Mouse (Mus musculus) neural tube, embryonic 14.5 days (tissue): ENCODE data around the gene Usp19. TPM values are rescaled to one million over a fixed set of nuclear protein-coding genes. Genes with fewer than 3 reads are reported as not detected.

ENCODE experiments used
- ATAC-seq: fragments of 200-750 bp; cut with Nextera tagmentation; 2 replicates; pipeline ENCODE4 v1.8.0; 2017; ENCODE audit warnings: low read depth, mild to moderate bottlenecking, moderate TSS enrichment, moderate library complexity
- H3K27ac ChIP-seq: fragments of 300-500 bp; sonication (generic); 2 replicates; pipeline ENCODE4 v1.5.1; 2014; ENCODE audit warnings: low read depth, mild to moderate bottlenecking, control low read depth, low read length, moderate library complexity, mixed read lengths
- H3K27me3 ChIP-seq: fragments of 300-500 bp; sonication (generic); 2 replicates; pipeline ENCODE4 v1.6.1; 2014; ENCODE audit warnings: low read length; ENCODE audit not compliant: control insufficient read depth, insufficient read depth
- H3K36me3 ChIP-seq: fragments of 300-500 bp; sonication (generic); 2 replicates; pipeline ENCODE4 v1.6.1; 2014; ENCODE audit warnings: low read length, mixed read lengths; ENCODE audit not compliant: control insufficient read depth, insufficient read depth
- H3K4me1 ChIP-seq: fragments of 300-500 bp; sonication (generic); 2 replicates; pipeline ENCODE4 v1.6.1; 2014; ENCODE audit warnings: low read length; ENCODE audit not compliant: control insufficient read depth, insufficient read depth
- H3K4me2 ChIP-seq: fragments of 300-500 bp; sonication (generic); 2 replicates; pipeline ENCODE4 v1.6.1; 2014; ENCODE audit warnings: mild to moderate bottlenecking, low read depth, low read length, control low read depth
- H3K4me3 ChIP-seq: fragments of 300-500 bp; sonication (generic); 2 replicates; pipeline ENCODE4 v1.5.1; 2014; ENCODE audit warnings: low read depth, low read length, control low read depth, mixed read lengths
- H3K9ac ChIP-seq: fragments of 300-500 bp; sonication (generic); replicated peaks from 2 replicates; pipeline ENCODE4 v1.6.1; 2014; ENCODE audit warnings: low read depth, mild to moderate bottlenecking, control low read depth, low read length, mixed read lengths
- H3K9me3 ChIP-seq: fragments of 300-500 bp; sonication (generic); 2 replicates; pipeline ENCODE4 v1.6.1; 2016; ENCODE audit warnings: low read length; ENCODE audit not compliant: control insufficient read depth
- WGBS: fragments of 180-500 bp; shearing (Covaris S2); extraction: QIAGEN DNeasy Blood & Tissue Kit; methylation state at CpG from one replicate; pipeline ENCODE4 v1.1.7; 2014; 5-methylcytosine and 5-hydroxymethylcytosine counted together
- polyA plus RNA-seq: library from polyadenylated mRNA; unstranded; fragments of >200 nt; fragmentation: Nextera tagmentation; extraction: Ambion mirVana; gene quantifications from 2 replicates; pipeline ENCODE4 v1.2.1, GENCODE M21; 2014

The Usp19 gene
- polyA plus RNA-seq, 1 experiment from 2014 or later = 66.1 TPM

- peak within 1 kb of the TSS; percentile 28 for H3K4me3 ChIP-seq
- H3K27me3 ChIP-seq = no peaks in the 10 kb centered on the region
- no peaks in the 10 kb centered on the region for H3K9me3 ChIP-seq
- peak within 1 kb of the TSS; percentile 43 for H3K4me2 ChIP-seq
- peak; percentile 47; the same call in 1 of the 2 replicates for ATAC-seq
- H3K9ac ChIP-seq = peak within 1 kb of the TSS; percentile 32; the same call in 1 of the 2 replicates
- H3K27ac ChIP-seq = peak within 1 kb of the TSS; percentile 34
- H3K4me1 ChIP-seq = peaks cover 6% of the 10 kb centered on the region
- H3K36me3 ChIP-seq = no peaks in the 10 kb centered on the region
- 12% methylated on average over 10 of the region's 10 CpGs for WGBS
Measured at GRCm38 (mm10) chr9:108479721-108480351, 10.6 kb upstream of the Usp19 start, which contains the start of gene Lamb2. Gene Lamb2, plus strand, starts transcription at chr9:108479736.

DNA sequence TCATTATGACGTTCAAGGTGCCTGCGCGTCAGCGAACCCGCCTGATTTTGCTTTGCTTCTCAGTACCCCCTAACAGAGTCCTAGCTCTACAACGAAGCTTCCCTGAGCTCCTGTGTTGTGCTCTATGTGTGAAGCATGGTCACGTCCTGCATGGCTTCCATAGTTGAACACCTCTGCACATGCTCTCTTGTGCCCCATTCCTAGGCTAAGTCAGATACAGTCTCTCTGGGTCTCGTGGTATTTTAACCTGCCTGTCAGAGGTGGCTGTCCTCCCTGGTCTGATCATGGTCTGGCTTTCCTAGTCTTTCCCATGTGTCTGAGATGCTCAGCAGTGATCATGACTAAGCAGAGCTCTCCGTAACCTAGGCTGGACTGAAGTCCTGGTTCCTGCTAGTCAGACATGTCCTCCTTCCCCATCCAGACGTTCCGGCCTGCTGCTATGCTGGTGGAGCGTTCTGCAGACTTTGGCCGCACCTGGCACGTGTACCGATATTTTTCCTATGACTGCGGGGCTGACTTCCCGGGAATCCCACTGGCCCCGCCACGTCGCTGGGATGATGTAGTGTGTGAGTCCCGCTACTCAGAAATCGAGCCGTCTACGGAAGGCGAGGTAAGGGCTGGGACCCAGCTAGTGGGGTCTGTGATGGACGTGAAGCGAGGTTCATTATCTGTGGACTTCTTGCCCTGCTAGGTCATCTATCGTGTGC is 9.4 kb upstream of the Usp19 start:
- Histone ChIP-seq H3K4me3 (no peak overlapping the region), H3K27me3 (no peaks in the 10 kb centered on the region), H3K9me3 (no peaks in the 10 kb centered on the region), H3K27ac (no peak overlapping the region), H3K9ac (no peak overlapping the region), H3K36me3 (no peaks in the 10 kb centered on the region), H3K4me2 (no peak overlapping the region), H3K4me1 (peaks cover 6% of the 10 kb centered on the region)
- ATAC-seq = no peak
- WGBS = 96% methylated on average over 28 of the region's 28 CpGs

GRCm38 (mm10) chr9:108481520-108482210 is 8.7 kb upstream of the Usp19 start:
- WGBS = 91% methylated on average over 19 of the region's 19 CpGs

DNA sequence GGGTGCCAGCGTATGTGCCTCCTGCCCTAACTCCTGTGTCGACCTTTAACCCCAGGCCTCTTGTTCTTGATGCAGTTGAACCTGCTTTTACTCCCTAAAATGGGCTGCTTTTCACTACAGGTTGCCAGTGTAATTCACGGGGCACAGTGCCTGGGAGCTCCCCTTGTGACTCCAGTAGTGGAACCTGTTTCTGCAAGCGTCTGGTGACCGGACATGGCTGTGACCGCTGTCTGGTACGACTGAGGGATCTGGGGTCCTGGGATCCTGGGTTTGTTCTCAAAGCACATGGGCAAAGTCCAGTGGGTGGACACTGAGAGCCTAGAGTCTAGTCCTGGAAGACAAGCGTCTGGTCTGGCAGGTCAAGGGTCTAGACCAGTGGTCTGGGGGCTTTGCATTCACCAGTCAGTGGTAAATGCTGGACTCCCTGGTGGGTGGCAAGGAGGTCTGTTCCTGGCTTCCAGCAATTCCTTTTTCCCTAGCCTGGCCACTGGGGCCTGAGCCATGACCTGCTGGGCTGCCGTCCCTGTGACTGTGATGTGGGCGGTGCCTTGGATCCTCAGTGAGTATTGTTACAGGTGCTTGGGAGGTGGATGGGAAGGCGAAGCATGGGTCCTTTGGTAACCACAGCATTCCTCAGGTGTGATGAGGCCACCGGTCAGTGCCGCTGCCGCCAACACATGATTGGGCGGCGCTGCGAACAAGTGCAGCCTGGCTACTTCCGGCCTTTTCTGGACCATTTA is 7.2 kb upstream of the Usp19 start:
- no peak for ATAC-seq

More at GRCm38 (mm10) chr9:108481520-108482210, 8.7 kb upstream of the Usp19 start:
- H3K36me3 ChIP-seq = no peaks in the 10 kb centered on the region
- peaks cover 6% of the 10 kb centered on the region for H3K4me1 ChIP-seq
- no peak overlapping the region for H3K27ac ChIP-seq
- no peak for ATAC-seq
- no peak overlapping the region for H3K4me2 ChIP-seq
- no peak overlapping the region for H3K9ac ChIP-seq
- H3K9me3 ChIP-seq = no peaks in the 10 kb centered on the region
- no peak overlapping the region for H3K4me3 ChIP-seq
- no peaks in the 10 kb centered on the region for H3K27me3 ChIP-seq

GRCm38 (mm10) chr9:108484021-108484420 is 6.4 kb upstream of the Usp19 start:
- Histone ChIP-seq H3K9ac (no peak overlapping the region), H3K27ac (no peak overlapping the region), H3K4me1 (peaks cover 5% of the 10 kb centered on the region), H3K36me3 (no peaks in the 10 kb centered on the region), H3K4me3 (no peak overlapping the region), H3K4me2 (no peak overlapping the region), H3K9me3 (no peaks in the 10 kb centered on the region), H3K27me3 (no peaks in the 10 kb centered on the region)
- no peak for ATAC-seq
- 94% methylated on average over 15 of the region's 15 CpGs for WGBS

More for the DNA sequence above, 7.2 kb upstream of the Usp19 start:
- Histone ChIP-seq H3K4me3 (no peak overlapping the region), H3K9me3 (no peaks in the 10 kb centered on the region), H3K36me3 (no peaks in the 10 kb centered on the region), H3K27me3 (no peaks in the 10 kb centered on the region), H3K9ac (no peak overlapping the region), H3K4me1 (peaks cover 6% of the 10 kb centered on the region), H3K27ac (no peak overlapping the region), H3K4me2 (no peak overlapping the region)
- 96% methylated on average over 18 of the region's 18 CpGs for WGBS

DNA sequence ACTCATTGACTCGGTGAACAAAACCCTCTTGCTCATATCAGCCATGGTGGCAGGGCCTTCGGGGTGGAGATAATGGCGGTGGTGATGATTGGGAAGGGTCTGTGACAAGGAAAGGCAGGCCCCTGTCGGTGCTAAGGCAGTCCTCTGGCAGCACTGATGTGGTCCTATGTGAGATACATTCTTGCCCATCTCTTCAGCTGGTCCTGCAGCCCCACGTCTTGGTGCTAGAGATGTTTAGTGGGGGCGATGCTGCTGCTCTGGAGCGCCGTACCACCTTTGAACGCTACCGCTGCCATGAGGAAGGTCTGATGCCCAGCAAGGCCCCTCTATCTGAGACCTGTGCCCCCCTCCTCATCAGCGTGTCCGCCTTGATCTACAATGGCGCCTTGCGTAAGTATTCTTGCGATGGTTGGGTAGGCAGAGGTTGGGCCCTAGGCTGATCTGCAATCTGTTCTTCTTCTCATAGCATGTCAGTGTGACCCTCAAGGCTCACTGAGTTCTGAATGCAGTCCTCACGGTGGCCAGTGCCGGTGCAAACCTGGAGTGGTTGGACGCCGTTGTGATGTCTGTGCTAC is 5.0 kb upstream of the Usp19 start:
- Histone ChIP-seq H3K9me3 (no peaks in the 10 kb centered on the region), H3K9ac (no peak overlapping the region), H3K4me1 (peaks cover 6% of the 10 kb centered on the region), H3K4me3 (no peak overlapping the region), H3K27me3 (no peaks in the 10 kb centered on the region), H3K4me2 (no peak overlapping the region), H3K27ac (no peak overlapping the region), H3K36me3 (no peaks in the 10 kb centered on the region)
- WGBS = 94% methylated on average over 19 of the region's 19 CpGs
- no peak for ATAC-seq

DNA sequence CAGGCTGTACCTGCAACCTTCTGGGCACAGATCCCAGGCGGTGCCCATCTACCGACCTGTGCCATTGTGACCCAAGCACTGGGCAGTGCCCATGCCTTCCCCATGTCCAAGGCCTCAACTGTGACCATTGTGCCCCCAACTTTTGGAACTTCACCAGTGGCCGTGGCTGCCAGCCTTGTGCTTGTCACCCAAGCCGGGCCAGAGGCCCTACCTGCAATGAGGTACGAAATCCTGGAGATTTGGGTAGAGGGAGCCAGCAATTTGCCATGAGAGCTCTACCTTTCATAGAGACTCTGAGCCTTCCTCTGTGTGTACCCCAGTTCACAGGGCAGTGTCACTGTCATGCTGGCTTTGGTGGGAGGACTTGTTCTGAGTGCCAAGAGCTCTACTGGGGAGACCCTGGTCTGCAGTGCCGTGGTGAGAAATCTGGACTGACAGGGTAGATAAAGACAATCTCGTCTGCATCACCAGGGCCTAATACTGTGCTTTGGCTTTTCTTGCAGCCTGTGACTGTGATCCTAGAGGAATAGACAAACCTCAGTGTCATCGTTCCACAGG is 3.4 kb upstream of the Usp19 start:
- Histone ChIP-seq H3K9ac (no peak overlapping the region), H3K36me3 (no peaks in the 10 kb centered on the region), H3K4me1 (peaks cover 15% of the 10 kb centered on the region), H3K27ac (no peak overlapping the region), H3K27me3 (no peaks in the 10 kb centered on the region), H3K9me3 (no peaks in the 10 kb centered on the region), H3K4me3 (no peak overlapping the region), H3K4me2 (no peak overlapping the region)
- WGBS = 95% methylated on average over 8 of the region's 8 CpGs
- no peak for ATAC-seq

GRCm38 (mm10) chr9:108488403-108488802 is 2.0 kb upstream of the Usp19 start:
- Histone ChIP-seq H3K27ac (no peak overlapping the region), H3K36me3 (peaks cover 7% of the 10 kb centered on the region; the same call in 1 of the 2 replicates), H3K4me1 (peaks cover 17% of the 10 kb centered on the region), H3K27me3 (no peaks in the 10 kb centered on the region), H3K9ac (no peak overlapping the region), H3K4me3 (no peak overlapping the region), H3K9me3 (no peaks in the 10 kb centered on the region), H3K4me2 (no peak overlapping the region)
- whole genome bisulfite sequencing = 94% methylated on average over 17 of the region's 17 CpGs
- ATAC-seq = no peak
